Mouse (Mus musculus): ENCODE results near the gene Dnm2. TPM values are rescaled to one million over a fixed set of nuclear protein-coding genes. Genes with fewer than 3 reads are reported as not detected.
"Not testable (repeated sequence)": the region's sequence is repeated elsewhere in the genome, so short reads cannot be mapped to it uniquely, and the experiment has no call there.

Dnm2 gene
- polyA plus RNA-seq, 1 experiment from 2014 or later: 72.1 TPM

DNA sequence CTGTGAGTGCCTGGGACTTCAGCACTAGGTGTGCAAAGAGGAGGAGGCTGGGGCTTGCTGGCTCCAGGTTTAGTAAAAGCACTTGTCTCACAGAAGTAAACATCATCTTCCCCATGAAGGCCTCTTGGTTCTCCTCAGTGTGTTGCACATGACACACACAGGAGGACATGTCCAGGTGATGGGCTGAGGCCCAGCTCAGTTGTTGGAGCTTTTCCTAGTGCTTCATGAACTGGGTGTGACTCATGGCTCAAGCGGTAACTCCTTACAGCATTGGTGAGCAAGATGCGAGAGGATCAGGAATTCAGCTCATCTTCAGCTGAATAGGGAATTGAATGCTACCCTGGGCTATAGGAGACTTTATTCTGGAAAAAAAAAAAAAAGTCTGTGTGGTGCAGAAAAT is 73.0 kb downstream of the Dnm2 start:
- H3K27me3 ChIP-seq: no peaks in the 10 kb centered on the region
- H3K4me3 ChIP-seq: no peak overlapping the region
- no peaks in the 10 kb centered on the region for H3K4me1 ChIP-seq (replicated peaks)
- 89% methylated on average over 2 of the region's 2 CpGs for WGBS
- H3K27ac ChIP-seq: no peak overlapping the region
- no peak for ATAC-seq (ENCODE audit: low FRiP score)
- H3K4me2 ChIP-seq: no peak overlapping the region
- H3K9ac ChIP-seq: no peak overlapping the region
- H3K36me3 ChIP-seq: peaks cover 61% of the 10 kb centered on the region
- H3K9me3 ChIP-seq: no peaks in the 10 kb centered on the region

DNA sequence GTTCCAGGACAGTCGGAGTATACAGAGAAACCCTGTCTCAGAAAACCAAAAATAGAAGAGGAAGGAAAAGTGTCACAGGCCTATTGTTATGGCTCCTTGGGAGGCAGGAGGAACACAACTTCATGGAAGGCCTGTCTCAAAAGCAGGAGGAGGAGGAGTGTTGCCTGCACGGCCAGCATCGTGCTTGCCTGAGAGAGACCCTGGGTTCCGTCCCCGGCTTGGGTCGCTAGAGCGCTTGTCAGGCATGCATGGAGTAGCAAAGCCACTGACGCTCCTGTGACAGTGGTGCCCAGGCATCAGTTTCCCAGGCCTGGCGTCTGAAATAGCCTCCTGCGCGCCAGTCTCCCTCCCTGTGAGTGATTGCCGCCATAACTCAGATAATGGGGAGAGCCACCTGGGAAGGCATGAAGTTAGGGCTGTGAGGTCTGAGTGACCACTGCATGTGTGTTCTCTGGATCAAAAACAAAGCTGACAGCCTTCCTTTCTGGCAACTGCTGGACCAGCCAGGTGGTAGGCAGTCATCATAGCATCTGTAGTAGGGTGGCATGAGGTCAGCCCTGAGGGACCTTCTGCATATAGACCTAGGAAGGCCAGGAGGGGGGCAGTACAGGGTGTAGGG is 73.7 kb downstream of the Dnm2 start:
- Histone ChIP-seq H3K9me3 (no peaks in the 10 kb centered on the region), H3K4me2 (no peak overlapping the region), H3K27me3 (no peaks in the 10 kb centered on the region), H3K36me3 (peaks cover 62% of the 10 kb centered on the region), H3K9ac (no peak overlapping the region), H3K4me3 (no peak overlapping the region), H3K4me1 (replicated peaks) (no peaks in the 10 kb centered on the region), H3K27ac (no peak overlapping the region)
- WGBS: 90% methylated on average over 12 of the region's 12 CpGs
- ATAC-seq (ENCODE audit: low FRiP score): no peak

DNA sequence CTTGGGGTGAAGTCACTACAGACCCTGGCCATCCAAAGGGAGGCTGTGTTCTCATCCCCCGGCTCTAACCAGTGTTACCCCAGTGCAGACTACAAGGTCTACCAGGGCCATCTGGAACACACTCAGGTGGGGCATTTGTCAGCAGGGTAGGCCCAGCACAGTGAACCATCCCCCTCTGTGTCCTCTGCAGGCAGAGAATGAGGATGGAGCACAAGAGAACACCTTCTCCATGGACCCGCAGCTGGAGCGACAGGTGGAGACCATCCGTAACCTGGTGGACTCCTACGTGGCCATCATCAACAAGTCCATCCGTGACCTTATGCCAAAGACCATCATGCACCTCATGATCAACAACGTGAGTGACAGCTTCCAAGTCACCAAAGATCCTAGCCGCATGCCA is 78.6 kb downstream of the Dnm2 start:
- H3K36me3 ChIP-seq: peaks cover 75% of the 10 kb centered on the region
- 98% methylated on average over 8 of the region's 8 CpGs for WGBS

DNA sequence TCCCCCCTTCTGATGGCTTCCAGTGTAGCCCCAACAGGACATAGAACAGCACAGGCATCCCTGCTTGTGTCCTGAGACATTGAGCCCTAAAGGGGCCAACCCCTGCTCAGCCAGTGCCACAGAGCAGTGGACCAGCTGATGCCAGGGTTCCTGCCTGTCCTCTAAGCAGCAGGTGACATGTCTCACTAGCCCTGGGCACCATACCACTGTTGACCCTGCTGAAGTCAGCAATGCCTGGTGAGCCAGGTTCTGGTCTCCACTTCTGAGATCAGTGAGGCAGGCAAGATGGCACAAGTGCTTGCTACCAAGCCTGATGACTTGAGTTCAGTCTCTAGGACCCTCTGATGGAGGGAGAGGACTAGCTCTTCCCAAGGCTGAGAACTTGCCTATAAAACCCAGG is 81.1 kb downstream of the Dnm2 start:
- H3K9me3 ChIP-seq: no peaks in the 10 kb centered on the region
- peaks cover 12% of the 10 kb centered on the region for H3K4me1 ChIP-seq (replicated peaks)
- no peak overlapping the region for H3K4me2 ChIP-seq
- no peak for ATAC-seq (ENCODE audit: low FRiP score)
- H3K4me3 ChIP-seq: no peak overlapping the region
- no peak overlapping the region for H3K27ac ChIP-seq
- no peak overlapping the region for H3K9ac ChIP-seq
- H3K27me3 ChIP-seq: no peaks in the 10 kb centered on the region
- H3K36me3 ChIP-seq: peaks cover 64% of the 10 kb centered on the region

More for the DNA sequence above, 78.6 kb downstream of the Dnm2 start:
- no peak overlapping the region for H3K27ac ChIP-seq
- no peak overlapping the region for H3K4me3 ChIP-seq
- no peak overlapping the region for H3K4me2 ChIP-seq
- no peak overlapping the region for H3K9ac ChIP-seq
- no peaks in the 10 kb centered on the region for H3K4me1 ChIP-seq (replicated peaks)
- H3K9me3 ChIP-seq: no peaks in the 10 kb centered on the region
- ATAC-seq (ENCODE audit: low FRiP score): no peak
- H3K27me3 ChIP-seq: no peaks in the 10 kb centered on the region

DNA sequence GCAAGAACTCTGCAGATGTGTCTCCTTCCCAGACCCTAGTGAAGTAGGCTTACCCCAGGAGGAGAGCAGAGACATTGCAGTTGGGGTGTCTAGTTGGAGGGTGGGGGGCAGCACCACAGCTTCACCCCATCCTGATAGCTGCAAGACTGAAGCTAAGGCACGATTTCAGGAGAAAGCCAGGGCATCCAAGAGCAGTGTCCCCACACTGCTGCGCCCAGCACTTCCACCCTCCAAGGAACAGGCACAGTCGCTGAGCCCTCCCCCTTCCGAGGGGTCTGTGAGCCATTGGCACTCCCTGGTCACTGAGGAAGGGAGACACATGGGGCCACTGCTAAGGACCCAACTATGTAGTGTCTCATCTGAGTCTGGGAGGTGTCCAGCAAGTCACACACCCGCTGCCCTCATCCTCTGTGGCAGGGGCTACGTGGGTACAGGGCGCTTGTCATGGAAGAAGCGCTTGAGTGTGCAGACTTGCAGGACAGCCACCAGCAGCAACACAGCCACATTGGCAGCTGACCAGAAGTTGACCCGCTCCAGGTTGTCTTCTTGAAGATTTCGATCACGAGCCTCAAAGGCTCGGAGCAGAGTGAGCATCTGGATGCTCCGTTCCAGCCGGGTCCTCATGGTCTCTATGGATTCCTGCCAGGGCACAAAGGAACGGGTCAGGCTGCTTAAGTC is 83.2 kb downstream of the Dnm2 start:
- no peak overlapping the region for H3K27ac ChIP-seq
- H3K4me1 ChIP-seq (replicated peaks): peaks cover 16% of the 10 kb centered on the region
- no peaks in the 10 kb centered on the region for H3K9me3 ChIP-seq
- H3K4me2 ChIP-seq: no peak overlapping the region
- H3K36me3 ChIP-seq: peaks cover 57% of the 10 kb centered on the region
- no peak for ATAC-seq (ENCODE audit: low FRiP score)
- WGBS: 95% methylated on average over 15 of the region's 15 CpGs
- no peak overlapping the region for H3K4me3 ChIP-seq
- H3K9ac ChIP-seq: no peak overlapping the region
- H3K27me3 ChIP-seq: no peaks in the 10 kb centered on the region

DNA sequence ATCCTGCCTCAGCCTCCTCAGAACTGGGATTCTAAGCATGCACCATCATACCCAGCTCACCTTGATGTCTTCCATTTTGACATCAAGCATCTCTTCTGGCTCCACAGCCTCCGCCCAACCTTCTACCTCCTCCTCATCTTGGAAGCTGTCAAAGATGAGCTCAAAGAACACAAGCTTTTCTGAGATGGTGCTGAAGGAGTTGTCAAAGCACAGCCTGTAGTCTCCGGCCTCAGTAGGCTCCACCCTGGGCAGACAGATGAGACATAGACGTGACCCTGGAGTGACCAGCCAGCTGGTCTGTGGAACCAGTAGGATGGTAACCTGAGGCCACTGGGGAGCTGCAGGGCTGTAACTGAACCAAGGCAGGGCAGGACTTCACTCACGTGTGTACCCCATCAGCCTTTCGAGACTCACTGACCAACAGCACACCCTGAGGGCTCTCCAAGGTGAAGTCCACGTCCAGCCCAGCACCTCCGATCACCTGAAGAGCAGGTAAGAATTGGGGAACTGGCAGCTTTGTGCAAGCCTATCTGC is 84.2 kb downstream of the Dnm2 start:
- peak overlapping the region; percentile 62 for H3K4me3 ChIP-seq
- H3K27ac ChIP-seq: no peak overlapping the region
- H3K9ac ChIP-seq: peak overlapping the region; percentile 82
- H3K4me2 ChIP-seq: peak overlapping the region; percentile 69
- H3K36me3 ChIP-seq: peaks cover 48% of the 10 kb centered on the region
- ATAC-seq (ENCODE audit: low FRiP score): no peak
- no peaks in the 10 kb centered on the region for H3K9me3 ChIP-seq
- H3K4me1 ChIP-seq (replicated peaks): peaks cover 16% of the 10 kb centered on the region
- H3K27me3 ChIP-seq: no peaks in the 10 kb centered on the region
- 84% methylated on average over 7 of the region's 7 CpGs for WGBS

DNA sequence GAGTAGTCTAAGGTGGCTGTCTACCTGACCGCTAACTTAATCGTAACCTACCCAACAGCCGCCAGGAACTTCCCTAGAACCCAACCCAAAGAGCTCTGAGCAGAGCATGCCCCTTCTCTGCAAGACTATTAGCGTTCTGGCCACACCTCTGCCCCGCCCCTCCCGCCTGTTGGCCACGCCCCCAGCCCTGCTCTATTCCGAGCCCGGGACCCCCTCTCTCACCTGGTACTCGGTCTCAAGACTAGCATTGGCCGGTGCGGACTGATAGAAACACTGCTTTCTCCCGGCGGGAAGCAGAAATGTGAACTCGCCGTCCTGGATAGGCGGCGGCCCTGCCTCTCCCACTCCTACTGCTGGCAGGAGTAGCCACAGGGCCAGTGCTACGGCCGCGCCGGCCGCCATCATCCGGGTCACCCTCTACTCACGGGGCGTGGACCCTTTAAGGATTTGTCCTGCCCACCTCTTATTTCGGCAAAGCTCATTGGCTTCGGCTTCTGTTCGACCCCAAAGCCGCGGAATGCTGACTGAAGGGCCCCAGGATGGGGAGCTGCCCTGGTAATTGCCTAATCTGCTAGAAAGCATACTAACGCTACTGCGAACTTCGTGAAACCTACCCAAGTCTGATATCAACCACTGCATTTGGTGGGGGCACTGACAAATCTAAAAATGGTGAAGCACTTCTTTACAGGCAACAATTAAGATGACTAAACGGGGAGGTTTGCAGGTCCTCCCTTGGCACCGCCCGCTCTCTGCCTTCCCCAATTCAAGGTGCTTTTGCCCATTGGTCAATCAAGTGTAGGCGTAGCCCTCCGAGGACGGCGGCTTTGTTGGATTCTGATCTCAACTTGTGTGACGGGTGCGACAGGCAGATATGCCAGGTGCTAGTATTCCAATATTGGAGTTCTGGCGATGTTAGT is 85.3 kb downstream of the Dnm2 start, which contains the start of gene Tmed1:
Gene Tmed1 (minus strand): TSS at position 481 of the 917 bp plus-strand sequence.
- peak; percentile 96 for ATAC-seq (ENCODE audit: low FRiP score)
- Histone ChIP-seq H3K27ac (peak within 1 kb of the TSS; percentile 95), H3K4me3 (peak within 1 kb of the TSS; percentile 62), H3K4me1 (replicated peaks) (peaks cover 16% of the 10 kb centered on the region), H3K9ac (peak within 1 kb of the TSS; percentile 82), H3K27me3 (no peaks in the 10 kb centered on the region), H3K4me2 (peak within 1 kb of the TSS; percentile 69), H3K36me3 (peaks cover 37% of the 10 kb centered on the region), H3K9me3 (no peaks in the 10 kb centered on the region)
- under 1% methylated on average over 44 of the region's 44 CpGs for WGBS

DNA sequence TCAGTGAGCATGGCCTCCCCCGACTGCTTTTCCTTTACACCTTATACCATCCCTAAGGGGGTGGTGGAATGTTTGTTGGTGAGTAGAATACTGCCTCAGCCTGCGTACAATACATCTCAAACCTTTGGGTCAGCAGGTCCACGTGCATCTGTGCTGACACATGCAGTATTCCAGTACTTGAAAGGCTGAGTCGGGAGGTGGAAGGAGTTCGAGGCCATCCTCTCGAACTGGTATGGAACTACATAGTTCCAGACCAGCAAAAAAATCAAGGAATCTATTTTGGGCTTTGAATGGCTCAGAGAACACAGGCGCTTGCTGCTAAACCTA is 85.9 kb downstream of the Dnm2 start:
- no peak; the same call in 1 of the 2 replicates for ATAC-seq (ENCODE audit: low FRiP score)
- peak overlapping the region; percentile 62 for H3K4me3 ChIP-seq

DNA sequence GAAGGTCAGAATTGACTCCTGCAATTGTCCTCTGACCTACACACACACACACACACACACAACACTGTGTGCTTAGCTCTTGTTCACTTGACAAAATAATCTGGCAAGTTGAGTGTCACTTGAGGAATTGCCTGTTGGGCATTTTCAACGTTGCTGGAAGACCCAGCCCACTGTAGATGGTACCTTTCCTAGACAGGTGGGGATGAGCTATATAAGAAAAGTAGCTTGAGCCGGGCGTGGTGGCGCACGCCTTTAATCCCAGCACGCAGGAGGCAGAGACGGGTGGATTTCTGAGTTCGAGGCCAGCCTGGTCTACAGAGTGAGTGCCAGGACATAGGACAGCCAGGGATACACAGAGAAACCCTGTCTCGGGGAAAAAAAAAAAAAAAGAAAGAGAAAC is 86.3 kb downstream of the Dnm2 start:
- no peak for ATAC-seq (ENCODE audit: low FRiP score)
- peak overlapping the region; percentile 82 for H3K9ac ChIP-seq
- peaks cover 27% of the 10 kb centered on the region for H3K36me3 ChIP-seq
- H3K9me3 ChIP-seq: no peaks in the 10 kb centered on the region
- H3K27ac ChIP-seq: peak overlapping the region; percentile 95
- H3K4me1 ChIP-seq (replicated peaks): peaks cover 16% of the 10 kb centered on the region
- H3K27me3 ChIP-seq: no peaks in the 10 kb centered on the region
- H3K4me2 ChIP-seq: peak overlapping the region; percentile 69
- WGBS: 83% methylated on average over 9 of the region's 9 CpGs
- H3K4me3 ChIP-seq: peak overlapping the region; percentile 62

More for the DNA sequence above, 85.9 kb downstream of the Dnm2 start:
- 10% methylated on average over 7 of the region's 7 CpGs for WGBS
- Histone ChIP-seq H3K4me2 (peak overlapping the region; percentile 69), H3K27me3 (no peaks in the 10 kb centered on the region), H3K9me3 (no peaks in the 10 kb centered on the region), H3K9ac (peak overlapping the region; percentile 82), H3K36me3 (peaks cover 31% of the 10 kb centered on the region), H3K27ac (peak overlapping the region; percentile 95), H3K4me1 (replicated peaks) (peaks cover 16% of the 10 kb centered on the region)

DNA sequence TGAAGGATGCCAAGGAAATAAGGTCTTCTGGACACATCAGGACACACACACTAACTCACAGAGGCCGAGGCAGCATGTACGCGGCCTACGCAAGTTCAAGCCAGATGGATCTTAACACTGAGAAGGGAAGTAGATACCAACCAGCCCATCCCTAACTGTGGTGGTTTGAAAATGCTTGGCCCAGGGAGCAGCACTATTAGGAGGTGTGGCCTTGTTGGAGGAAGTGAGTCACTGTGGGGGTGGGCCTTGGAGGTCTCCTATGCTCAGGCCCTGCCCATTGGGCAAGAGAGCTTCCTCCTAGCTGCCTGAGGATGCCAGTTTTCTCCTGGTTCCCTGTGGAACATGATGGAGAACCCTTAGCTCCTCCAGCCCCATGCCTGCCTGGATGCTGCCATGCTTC is 88.8 kb downstream of the Dnm2 start:
- no peaks in the 10 kb centered on the region for H3K27me3 ChIP-seq
- peaks cover 16% of the 10 kb centered on the region for H3K4me1 ChIP-seq (replicated peaks)
- H3K36me3 ChIP-seq: peaks cover 2% of the 10 kb centered on the region; the same call in 1 of the 2 replicates
- 97% methylated on average over 4 of the region's 4 CpGs for WGBS
- no peak overlapping the region for H3K4me2 ChIP-seq
- no peak overlapping the region for H3K27ac ChIP-seq
- no peak overlapping the region for H3K9ac ChIP-seq
- no peaks in the 10 kb centered on the region for H3K9me3 ChIP-seq
- ATAC-seq (ENCODE audit: low FRiP score): no peak
- no peak overlapping the region for H3K4me3 ChIP-seq

DNA sequence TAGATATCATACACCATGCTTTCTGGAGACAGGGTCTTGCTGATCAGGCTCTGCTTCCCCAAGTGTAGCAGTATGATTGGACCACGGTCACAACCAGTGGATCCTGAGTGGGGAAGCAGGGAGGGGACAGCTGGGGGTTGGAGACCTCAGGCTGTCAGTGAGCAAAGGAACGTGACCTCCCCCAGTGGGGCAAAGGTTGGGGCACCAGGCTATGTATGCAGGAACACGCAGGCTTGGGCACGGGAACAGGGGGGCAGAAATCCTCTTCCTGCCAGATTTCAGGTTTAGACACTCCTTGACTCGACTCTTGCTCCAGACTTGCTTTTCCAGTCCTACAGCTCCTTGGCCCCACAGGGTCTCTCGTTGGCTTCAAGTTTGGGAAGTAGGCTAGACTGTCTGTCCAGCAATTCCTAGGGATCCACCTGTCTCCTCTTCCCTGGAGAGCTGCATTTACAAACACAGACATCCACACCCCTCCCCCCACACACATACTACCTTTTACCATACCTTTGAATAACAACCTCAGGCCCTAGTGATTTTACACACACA is 93.3 kb downstream of the Dnm2 start:
- H3K4me3 ChIP-seq: no peak overlapping the region
- no peaks in the 10 kb centered on the region for H3K36me3 ChIP-seq
- no peak overlapping the region for H3K27ac ChIP-seq
- no peak overlapping the region for H3K9ac ChIP-seq
- no peaks in the 10 kb centered on the region for H3K27me3 ChIP-seq
- no peak overlapping the region for H3K4me2 ChIP-seq
- H3K9me3 ChIP-seq: no peaks in the 10 kb centered on the region
- WGBS: 90% methylated on average over 6 of the region's 6 CpGs
- ATAC-seq (ENCODE audit: low FRiP score): no peak
- no peaks in the 10 kb centered on the region for H3K4me1 ChIP-seq (replicated peaks)

DNA sequence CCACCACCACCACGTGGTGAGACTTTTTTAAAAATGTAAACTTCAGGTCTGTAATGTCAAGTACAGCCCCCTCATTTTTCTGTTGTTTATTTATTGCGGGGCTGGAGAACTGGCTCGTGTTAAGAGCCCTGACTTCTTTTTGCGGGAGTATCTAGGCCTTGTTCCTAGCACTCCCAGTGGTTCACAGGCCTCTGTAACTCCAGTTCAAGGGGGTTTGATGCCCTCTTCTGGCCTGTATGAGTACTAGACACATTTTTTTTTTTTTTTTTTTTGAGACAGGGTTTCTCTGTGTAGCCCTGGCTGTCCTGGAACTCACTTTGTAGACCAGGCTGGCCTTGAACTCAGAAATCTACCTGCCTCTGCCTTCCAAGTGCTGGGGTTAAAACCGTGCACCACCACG is 94.0 kb downstream of the Dnm2 start:
- H3K4me1 ChIP-seq (replicated peaks); H3K36me3 ChIP-seq; H3K9ac ChIP-seq; H3K4me2 ChIP-seq; H3K27ac ChIP-seq; H3K4me3 ChIP-seq; ATAC-seq (ENCODE audit: low FRiP score); H3K9me3 ChIP-seq; H3K27me3 ChIP-seq: not testable (repeated sequence)
- 89% methylated on average over 6 of the region's 6 CpGs for WGBS

Measured in hindbrain, embryonic 13.5 days (tissue).